Mouse (Mus musculus) forebrain, embryonic 13.5 days (tissue): ENCODE measurements at regions not wholly inside any gene's neighbourhood (a gene's known extent, or its start where the extent isn't known, plus 50 kb on each side); places are given as distances from the start of the nearest gene placed in this dataset.

Source experiments
- ATAC-seq: fragments of 200-750 bp; cut with Nextera tagmentation; 2 replicates; pipeline ENCODE4 v1.8.0; 2017
- H3K27ac ChIP-seq: fragments of 300-500 bp; sonication (generic); 2 replicates; pipeline ENCODE4 v1.5.1; 2015; ENCODE audit warnings: inconsistent platforms, mild to moderate bottlenecking, moderate library complexity
- H3K27me3 ChIP-seq: fragments of 300-500 bp; sonication (generic); 2 replicates; pipeline ENCODE4 v1.6.1; 2015; ENCODE audit warnings: mild to moderate bottlenecking, inconsistent platforms
- H3K36me3 ChIP-seq: fragments of 300-500 bp; sonication (generic); 2 replicates; pipeline ENCODE4 v1.6.1; 2015; ENCODE audit warnings: mild to moderate bottlenecking, inconsistent platforms; ENCODE audit not compliant: poor library complexity, severe bottlenecking
- H3K4me1 ChIP-seq: fragments of 300-500 bp; sonication (generic); 2 replicates; pipeline ENCODE4 v1.6.1; 2015; ENCODE audit warnings: inconsistent platforms
- H3K4me2 ChIP-seq: fragments of 300-500 bp; sonication (generic); 2 replicates; pipeline ENCODE4 v1.6.1; 2015; ENCODE audit warnings: inconsistent platforms, mild to moderate bottlenecking, moderate library complexity
- H3K4me3 ChIP-seq: fragments of 300-500 bp; sonication (generic); 2 replicates; pipeline ENCODE4 v1.5.1; 2015; ENCODE audit warnings: mild to moderate bottlenecking, inconsistent platforms
- H3K9ac ChIP-seq: fragments of 300-500 bp; sonication (generic); 2 replicates; pipeline ENCODE4 v1.6.1; 2015; ENCODE audit warnings: mild to moderate bottlenecking, inconsistent platforms
- H3K9me3 ChIP-seq: fragments of 300-500 bp; sonication (generic); replicated peaks from 2 replicates; pipeline ENCODE4 v1.6.1; 2016; ENCODE audit warnings: inconsistent platforms
- WGBS: fragments of 180-500 bp; shearing (Covaris S2); methylation state at CpG from one replicate; pipeline ENCODE4 v1.1.7; 2015; 5-methylcytosine and 5-hydroxymethylcytosine counted together

DNA sequence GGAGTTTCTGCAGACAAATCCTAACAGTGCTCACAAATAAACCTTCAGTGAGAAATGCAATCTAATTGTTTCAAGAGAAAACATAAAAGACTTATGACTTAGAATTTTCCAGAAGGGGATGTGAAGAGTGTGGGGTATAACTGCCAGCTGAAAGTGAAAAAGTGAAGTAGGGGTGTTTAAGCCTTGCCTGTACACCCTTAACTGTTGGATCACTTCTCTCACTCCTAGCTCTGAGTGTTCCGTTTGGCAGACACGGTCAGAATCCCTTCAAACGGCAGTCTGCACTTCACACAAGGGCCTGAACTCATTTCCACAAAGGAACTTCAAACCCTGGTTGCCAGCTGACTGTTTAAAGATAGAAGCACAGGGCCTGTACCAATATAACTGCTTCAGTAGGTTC lies 101.2 kb upstream of the Mpp6 start:
- Histone ChIP-seq H3K4me2 (no peak overlapping the region), H3K27ac (no peak overlapping the region), H3K36me3 (no peaks in the 10 kb centered on the region), H3K9me3 (no peaks in the 10 kb centered on the region), H3K27me3 (no peaks in the 10 kb centered on the region), H3K4me3 (no peak overlapping the region), H3K4me1 (0 out of 2 replicates have a peak, but pooled peaks cover 5% of the 10 kb centered on the region), H3K9ac (no peak overlapping the region)
- no peak for ATAC-seq
- WGBS, result 54% methylated on average over 3 of the region's 3 CpGs

DNA sequence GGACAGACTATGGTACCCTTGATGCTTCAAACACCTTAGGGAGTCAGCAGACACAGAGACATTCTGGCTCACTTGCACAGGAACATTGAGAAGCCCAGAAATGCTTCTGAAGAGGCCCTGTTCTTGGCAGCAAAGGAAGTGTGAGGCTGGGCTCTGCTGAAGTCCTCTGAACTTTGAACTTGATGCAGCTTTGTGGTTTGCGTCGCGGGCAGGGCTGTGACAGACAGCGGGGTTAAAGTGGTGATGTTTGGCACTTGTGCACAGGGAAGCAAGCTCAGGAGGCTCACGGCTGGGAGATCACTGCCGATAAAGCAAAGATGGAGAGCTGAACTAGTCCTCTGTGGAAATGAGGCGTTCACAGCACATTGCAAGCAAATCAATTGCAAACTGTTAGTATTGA lies 100.7 kb upstream of the Mpp6 start:
- Histone ChIP-seq H3K9me3 (no peaks in the 10 kb centered on the region), H3K4me3 (no peak overlapping the region), H3K9ac (no peak overlapping the region), H3K4me2 (no peak overlapping the region), H3K36me3 (no peaks in the 10 kb centered on the region), H3K4me1 (0 out of 2 replicates have a peak, but pooled peaks cover 5% of the 10 kb centered on the region), H3K27ac (0 out of 2 replicates have a peak overlapping the region, but pooled peaks have one; percentile 14), H3K27me3 (no peaks in the 10 kb centered on the region)
- 74% methylated on average over 7 of the region's 7 CpGs for WGBS
- ATAC-seq, result no peak

DNA sequence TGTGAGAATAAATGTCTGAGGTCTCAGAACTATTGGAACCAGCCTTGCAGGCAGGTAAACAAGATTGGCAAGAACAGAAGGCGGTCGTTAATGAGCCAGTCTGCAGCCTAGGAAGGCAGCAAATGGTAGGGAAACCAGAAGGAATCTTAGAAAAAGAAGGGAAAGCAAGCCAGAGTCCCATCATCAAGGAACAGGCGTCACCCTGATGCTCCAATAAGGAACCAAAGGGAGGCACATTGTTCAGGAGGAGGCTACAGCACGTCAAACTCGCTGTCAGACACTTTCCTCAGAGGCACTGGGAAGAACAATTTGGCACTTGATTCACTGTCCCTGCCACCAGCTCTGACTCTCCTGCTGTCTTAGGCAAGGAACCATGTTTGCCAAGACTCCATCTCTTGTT lies 100.2 kb upstream of the Mpp6 start:
- no peak overlapping the region for H3K4me3 ChIP-seq
- WGBS, result 66% methylated on average over 5 of the region's 5 CpGs

DNA sequence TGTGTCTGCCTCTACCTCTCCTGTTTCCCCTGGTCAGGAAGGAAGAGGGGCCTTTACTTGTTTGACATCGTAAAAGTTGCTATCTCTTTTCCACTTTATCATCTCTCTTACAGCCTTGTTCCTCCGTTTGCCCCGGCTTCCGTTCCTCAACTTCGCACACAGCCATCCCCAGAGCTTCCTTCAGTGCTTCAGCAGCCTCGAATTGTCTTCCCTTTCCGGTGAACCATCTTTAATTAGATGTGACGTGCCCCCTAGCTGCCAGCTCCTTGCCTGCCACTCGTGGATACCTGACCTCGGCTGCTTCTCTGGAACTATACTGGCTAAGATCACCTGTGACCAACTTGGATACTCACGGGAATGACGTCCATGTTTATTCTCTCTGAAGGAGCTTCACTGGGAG lies 99.0 kb upstream of the Mpp6 start:
- 0 out of 2 replicates have a peak, but pooled peaks cover 5% of the 10 kb centered on the region for H3K4me1 ChIP-seq
- no peak overlapping the region for H3K9ac ChIP-seq
- WGBS, result 86% methylated on average over 12 of the region's 12 CpGs
- no peak overlapping the region for H3K4me2 ChIP-seq
- no peak overlapping the region for H3K27ac ChIP-seq
- H3K9me3 ChIP-seq, result no peaks in the 10 kb centered on the region
- no peak for ATAC-seq
- no peaks in the 10 kb centered on the region for H3K36me3 ChIP-seq
- H3K27me3 ChIP-seq, result no peaks in the 10 kb centered on the region
- H3K4me3 ChIP-seq, result no peak overlapping the region

More for the DNA sequence above, 100.2 kb upstream of the Mpp6 start:
- ATAC-seq, result peak; percentile 53; the same call in 1 of the 2 replicates
- H3K27ac ChIP-seq, result no peak overlapping the region
- no peaks in the 10 kb centered on the region for H3K27me3 ChIP-seq
- no peak overlapping the region for H3K9ac ChIP-seq
- 0 out of 2 replicates have a peak, but pooled peaks cover 5% of the 10 kb centered on the region for H3K4me1 ChIP-seq
- H3K9me3 ChIP-seq, result no peaks in the 10 kb centered on the region
- H3K4me2 ChIP-seq, result no peak overlapping the region
- H3K36me3 ChIP-seq, result no peaks in the 10 kb centered on the region

DNA sequence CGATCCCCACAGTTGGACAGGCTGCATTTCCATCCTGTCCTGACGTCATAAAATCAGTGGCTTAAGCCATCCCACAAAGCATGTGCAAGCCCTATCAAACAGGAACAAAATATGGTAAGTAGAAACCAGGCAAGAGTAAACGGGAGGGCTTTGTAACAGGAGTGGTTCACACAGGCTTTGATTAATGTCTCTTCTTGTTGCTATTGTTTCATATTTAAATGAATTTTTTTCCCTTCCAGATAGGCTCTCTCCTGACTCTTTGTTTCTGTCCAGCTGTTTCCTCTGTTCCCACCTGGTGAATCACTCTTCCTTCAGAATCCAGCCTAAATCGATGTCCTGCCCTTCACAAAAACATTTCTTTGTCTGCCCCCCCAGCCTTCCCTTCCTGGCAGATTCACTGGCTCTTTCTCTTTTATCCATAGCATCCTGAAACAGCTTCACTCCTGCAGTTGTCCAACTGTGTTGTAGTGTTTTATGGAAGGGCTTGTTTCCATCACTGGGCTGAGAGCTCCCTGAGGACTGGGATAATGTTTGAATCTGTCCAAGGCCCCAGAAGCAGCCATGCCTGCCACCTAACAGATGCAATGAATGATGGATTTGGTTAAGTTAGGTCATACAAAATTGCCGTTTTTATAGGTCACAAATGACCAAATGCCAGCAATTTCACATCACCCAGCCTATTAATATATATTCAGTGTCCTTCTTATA lies 98.1 kb upstream of the Mpp6 start:
- WGBS, result 57% methylated on average over 5 of the region's 5 CpGs
- Histone ChIP-seq H3K27ac (no peak overlapping the region), H3K4me2 (no peak overlapping the region), H3K36me3 (no peaks in the 10 kb centered on the region), H3K4me1 (0 out of 2 replicates have a peak, but pooled peaks cover 5% of the 10 kb centered on the region), H3K4me3 (no peak overlapping the region), H3K9ac (no peak overlapping the region), H3K27me3 (no peaks in the 10 kb centered on the region), H3K9me3 (no peaks in the 10 kb centered on the region)
- ATAC-seq, result no peak

DNA sequence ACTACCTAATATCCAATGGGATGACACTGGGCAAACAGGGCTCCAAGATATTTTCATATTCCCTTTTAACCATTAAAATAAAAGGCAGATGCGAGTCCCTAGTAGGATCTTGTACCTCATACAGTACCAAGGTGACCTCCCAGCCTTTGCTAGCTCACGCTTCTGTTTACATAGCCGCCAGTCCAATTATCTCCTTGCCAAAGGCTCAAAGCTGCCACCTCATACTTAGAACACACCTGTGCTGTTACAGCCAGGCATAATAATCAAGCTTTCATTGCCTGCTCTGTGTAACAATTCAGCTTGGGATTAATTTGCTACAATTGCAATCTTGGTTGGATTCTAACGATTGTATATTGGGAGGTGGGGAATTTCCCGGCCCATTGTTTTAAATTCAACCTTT lies 97.0 kb upstream of the Mpp6 start:
- Histone ChIP-seq H3K9me3 (no peaks in the 10 kb centered on the region), H3K4me1 (0 out of 2 replicates have a peak, but pooled peaks cover 5% of the 10 kb centered on the region), H3K36me3 (no peaks in the 10 kb centered on the region), H3K4me3 (no peak overlapping the region), H3K27ac (no peak overlapping the region), H3K9ac (no peak overlapping the region), H3K4me2 (no peak overlapping the region), H3K27me3 (no peaks in the 10 kb centered on the region)
- ATAC-seq, result no peak
- 63% methylated on average over 5 of the region's 5 CpGs for WGBS

DNA sequence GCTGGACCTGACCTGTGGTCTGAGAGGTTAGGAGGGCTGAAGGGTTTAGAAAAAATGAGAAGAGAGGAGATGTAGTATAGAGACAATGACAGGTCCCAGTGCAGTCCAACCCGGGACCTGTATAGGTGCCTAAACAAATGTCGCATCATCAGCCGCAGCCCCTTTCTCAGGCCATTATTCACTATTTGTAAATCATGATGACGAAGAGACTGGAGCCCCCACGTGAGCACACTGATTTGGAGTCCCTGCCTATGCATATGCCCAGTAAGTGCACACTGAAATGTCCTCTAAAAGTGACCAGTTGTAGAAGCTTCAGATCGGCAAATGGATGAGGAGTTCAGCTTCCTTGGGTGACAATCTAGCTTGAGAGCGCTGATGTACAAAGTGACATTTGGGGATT lies 96.2 kb upstream of the Mpp6 start:
- no peak for ATAC-seq
- Histone ChIP-seq H3K27me3 (no peaks in the 10 kb centered on the region), H3K9me3 (no peaks in the 10 kb centered on the region), H3K4me3 (no peak overlapping the region), H3K4me1 (0 out of 2 replicates have a peak, but pooled peaks cover 5% of the 10 kb centered on the region), H3K9ac (no peak overlapping the region), H3K27ac (no peak overlapping the region), H3K4me2 (no peak overlapping the region), H3K36me3 (no peaks in the 10 kb centered on the region)
- 87% methylated on average over 7 of the region's 7 CpGs for WGBS

DNA sequence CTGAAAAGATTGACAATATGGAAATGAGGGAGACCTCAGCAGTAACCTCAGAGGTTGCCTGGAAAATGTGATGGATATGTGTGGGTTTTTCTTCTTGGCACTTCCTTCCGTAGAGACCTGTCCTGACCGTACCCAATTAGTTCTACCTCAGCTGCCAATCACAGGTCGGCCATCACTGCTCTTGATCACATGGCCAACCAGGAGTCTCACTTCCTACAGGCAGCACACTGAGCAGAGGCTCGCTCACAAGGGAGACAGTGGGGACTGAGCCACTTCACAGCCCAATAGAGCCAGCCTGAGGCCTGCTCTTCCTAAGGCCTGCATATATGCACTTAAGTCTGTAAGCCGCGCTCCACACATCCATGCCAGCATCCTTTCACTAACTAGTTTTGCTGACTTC lies 82.1 kb upstream of the Mpp6 start:
- H3K4me2 ChIP-seq, result no peak overlapping the region
- H3K27ac ChIP-seq, result no peak overlapping the region
- no peak for ATAC-seq
- no peaks in the 10 kb centered on the region for H3K36me3 ChIP-seq
- H3K9ac ChIP-seq, result no peak overlapping the region
- no peak overlapping the region for H3K4me3 ChIP-seq
- H3K27me3 ChIP-seq, result no peaks in the 10 kb centered on the region
- 0 out of 2 replicates have a peak, but pooled peaks cover 5% of the 10 kb centered on the region for H3K4me1 ChIP-seq
- H3K9me3 ChIP-seq, result no peaks in the 10 kb centered on the region
- 88% methylated on average over 6 of the region's 6 CpGs for WGBS

DNA sequence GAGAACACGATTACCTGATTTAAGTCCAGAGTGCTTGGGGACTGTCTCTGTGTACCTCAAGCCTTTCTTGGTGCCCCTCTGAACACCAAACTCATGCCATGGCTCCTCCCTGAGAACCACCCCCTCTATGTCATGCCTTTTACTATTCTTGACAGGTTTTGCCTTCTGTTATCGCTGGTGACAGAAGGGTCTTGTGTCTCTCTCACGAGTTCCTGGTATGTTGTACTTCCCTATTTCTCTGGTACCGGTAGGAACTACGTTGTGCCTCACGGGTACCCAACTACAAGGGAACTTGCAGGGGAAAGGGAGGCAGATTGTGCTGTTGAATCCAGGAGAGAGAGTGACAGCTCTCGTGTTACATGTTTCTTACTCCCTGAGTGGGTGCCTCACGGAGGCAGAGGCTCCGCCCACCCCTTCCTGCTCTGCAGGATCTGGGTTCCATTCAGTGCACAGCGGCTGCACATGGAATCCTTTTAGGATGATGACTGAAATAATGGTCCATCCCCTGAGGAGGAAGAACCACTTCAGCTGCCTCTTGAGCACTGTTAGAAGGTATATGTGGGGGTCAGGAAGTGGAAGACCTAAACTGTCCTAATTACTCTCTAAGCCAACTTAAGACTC lies 80.0 kb upstream of the Mpp6 start:
- no peaks in the 10 kb centered on the region for H3K9me3 ChIP-seq
- ATAC-seq, result no peak
- peaks cover 13% of the 10 kb centered on the region for H3K4me1 ChIP-seq
- no peak overlapping the region for H3K4me2 ChIP-seq
- WGBS, result 75% methylated on average over 10 of the region's 10 CpGs
- H3K27ac ChIP-seq, result no peak overlapping the region
- H3K9ac ChIP-seq, result no peak overlapping the region
- H3K36me3 ChIP-seq, result no peaks in the 10 kb centered on the region
- no peaks in the 10 kb centered on the region for H3K27me3 ChIP-seq
- no peak overlapping the region for H3K4me3 ChIP-seq

DNA sequence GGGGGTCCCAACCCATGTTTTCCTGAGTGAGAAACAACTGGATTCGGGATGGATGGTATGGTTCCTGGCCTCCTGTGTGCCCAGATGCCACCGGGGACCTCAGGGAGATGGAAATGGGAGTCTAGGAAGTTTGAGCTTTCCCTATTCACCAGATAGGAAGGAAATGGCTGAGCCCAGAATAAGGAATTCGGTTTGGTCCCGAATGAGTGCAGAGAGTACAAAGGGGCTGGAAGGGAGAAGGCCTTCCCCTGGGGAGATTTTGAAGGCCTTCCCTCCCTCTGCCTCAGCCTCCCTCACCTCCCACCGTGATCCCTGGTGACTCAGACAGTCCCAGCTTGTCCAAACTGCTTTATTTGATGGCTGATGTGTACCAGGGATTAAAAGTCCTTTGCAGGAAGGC lies 78.7 kb upstream of the Mpp6 start:
- no peak for ATAC-seq
- H3K4me3 ChIP-seq, result no peak overlapping the region
- WGBS, result 76% methylated on average over 5 of the region's 5 CpGs
- no peaks in the 10 kb centered on the region for H3K9me3 ChIP-seq
- peaks cover 13% of the 10 kb centered on the region for H3K4me1 ChIP-seq
- no peak overlapping the region for H3K4me2 ChIP-seq
- no peaks in the 10 kb centered on the region for H3K27me3 ChIP-seq
- no peak overlapping the region for H3K27ac ChIP-seq
- no peaks in the 10 kb centered on the region for H3K36me3 ChIP-seq
- H3K9ac ChIP-seq, result no peak overlapping the region

DNA sequence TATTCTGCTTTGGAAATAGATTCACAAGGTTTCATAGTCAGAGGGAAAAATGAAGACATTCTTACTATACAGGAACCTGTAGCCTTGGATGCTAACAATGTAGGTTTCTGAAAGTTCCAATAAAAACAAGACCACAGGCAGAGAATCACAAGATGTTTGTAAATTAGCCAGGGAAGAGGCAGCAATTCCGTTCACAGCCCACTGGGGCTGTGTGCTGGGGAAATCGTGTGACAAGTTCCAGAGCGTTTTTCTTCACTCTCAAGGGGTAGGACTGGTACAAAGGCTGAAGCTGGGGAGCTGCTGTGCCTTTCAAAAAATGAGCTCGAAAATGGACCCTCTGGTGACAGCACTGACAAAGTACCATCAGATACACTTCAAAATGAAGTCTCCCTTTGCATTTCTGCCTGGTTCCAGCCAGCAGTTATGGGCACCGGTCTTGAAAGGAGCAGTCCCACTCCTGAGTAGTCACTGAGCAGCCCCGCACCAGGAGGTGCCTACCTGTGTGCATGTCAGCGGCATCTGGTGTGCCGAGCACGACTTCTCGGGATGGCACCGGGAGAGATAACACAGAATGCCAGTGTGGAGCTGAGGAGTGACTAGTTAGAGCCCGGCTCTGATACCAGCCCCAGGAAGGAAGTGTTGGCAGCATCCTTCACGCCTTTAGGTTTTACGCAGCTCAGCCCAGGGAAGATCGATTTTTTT lies 77.0 kb upstream of the Mpp6 start:
- Histone ChIP-seq H3K27me3 (no peaks in the 10 kb centered on the region), H3K4me2 (no peak overlapping the region), H3K4me1 (peaks cover 13% of the 10 kb centered on the region), H3K36me3 (no peaks in the 10 kb centered on the region), H3K9me3 (no peaks in the 10 kb centered on the region), H3K27ac (0 out of 2 replicates have a peak overlapping the region, but pooled peaks have one; percentile 44), H3K9ac (no peak overlapping the region), H3K4me3 (no peak overlapping the region)
- WGBS, result 68% methylated on average over 15 of the region's 15 CpGs
- ATAC-seq, result no peak

DNA sequence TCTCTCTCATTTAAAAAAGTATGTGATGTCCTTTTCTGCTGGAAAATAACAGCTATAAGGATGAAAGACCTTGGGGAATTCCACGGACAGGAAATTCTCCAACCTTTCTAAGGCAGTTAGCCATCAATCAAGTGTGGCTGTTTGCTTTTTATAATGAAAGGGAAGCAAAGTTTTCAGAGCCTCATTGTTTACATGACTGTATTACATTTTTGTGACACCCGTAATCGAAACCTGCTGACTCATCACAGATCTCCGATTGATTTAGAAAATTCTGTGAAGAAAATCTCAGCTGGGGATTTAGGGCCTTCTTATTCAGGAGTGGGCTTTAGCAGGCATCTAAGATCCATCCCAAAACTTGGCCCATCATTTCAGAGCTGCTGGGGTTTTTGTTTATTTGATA lies 72.4 kb upstream of the Mpp6 start:
- no peaks in the 10 kb centered on the region for H3K9me3 ChIP-seq
- H3K36me3 ChIP-seq, result no peaks in the 10 kb centered on the region
- no peak overlapping the region for H3K4me3 ChIP-seq
- ATAC-seq, result no peak
- H3K27ac ChIP-seq, result no peak overlapping the region
- H3K4me1 ChIP-seq, result peaks cover 11% of the 10 kb centered on the region
- H3K9ac ChIP-seq, result no peak overlapping the region
- 76% methylated on average over 4 of the region's 4 CpGs for WGBS
- no peak overlapping the region for H3K4me2 ChIP-seq
- no peaks in the 10 kb centered on the region for H3K27me3 ChIP-seq
